Mouse (Mus musculus) stomach, embryonic 14.5 days (tissue): ENCODE measurements at regions not wholly inside any gene's neighbourhood (a gene's known extent, or its start where the extent isn't known, plus 50 kb on each side); places are given as distances from the start of the nearest gene placed in this dataset.
A peak's percentile ranks its signal among the peaks of the same experiment; 100 is the strongest.

Experiments
- ATAC-seq: fragments of 200-750 bp; cut with Nextera tagmentation; 2 replicates; pipeline ENCODE4 v1.8.0; 2017; ENCODE audit warnings: low read depth, moderate TSS enrichment; ENCODE audit not compliant: insufficient number of reproducible peaks, insufficient read depth, low FRiP score
- H3K27ac ChIP-seq: fragments of 300-500 bp; sonication (generic); 2 replicates; pipeline ENCODE4 v1.5.1; 2014; ENCODE audit warnings: mild to moderate bottlenecking, low read length, moderate library complexity, mixed read lengths
- H3K27me3 ChIP-seq: fragments of 300-500 bp; sonication (generic); 2 replicates; pipeline ENCODE4 v1.6.1; 2014; ENCODE audit warnings: low read length, control low read depth, mixed read lengths; ENCODE audit not compliant: control insufficient read depth, insufficient read depth
- H3K36me3 ChIP-seq: fragments of 300-500 bp; sonication (generic); 2 replicates; pipeline ENCODE4 v1.6.1; 2014; ENCODE audit warnings: mild to moderate bottlenecking, control low read depth, low read length, moderate library complexity, mixed read lengths; ENCODE audit not compliant: control insufficient read depth, insufficient read depth
- H3K4me1 ChIP-seq: fragments of 300-500 bp; sonication (generic); 2 replicates; pipeline ENCODE4 v1.6.1; 2014; ENCODE audit warnings: low read length, control low read depth, mixed read lengths; ENCODE audit not compliant: control insufficient read depth, insufficient read depth
- H3K4me2 ChIP-seq: fragments of 300-500 bp; sonication (generic); replicated peaks from 2 replicates; pipeline ENCODE4 v1.6.1; 2014; ENCODE audit warnings: low read depth, low read length, control low read depth
- H3K4me3 ChIP-seq: fragments of 300-500 bp; sonication (generic); 2 replicates; pipeline ENCODE4 v1.5.1; 2014; ENCODE audit warnings: low read depth, low read length, control low read depth
- H3K9ac ChIP-seq: fragments of 300-500 bp; sonication (generic); replicated peaks from 2 replicates; pipeline ENCODE4 v1.6.1; 2014; ENCODE audit warnings: low read depth, mild to moderate bottlenecking, control low read depth, low read length, moderate library complexity, mixed read lengths
- H3K9me3 ChIP-seq: fragments of 300-500 bp; sonication (generic); 2 replicates; pipeline ENCODE4 v1.6.1; 2016; ENCODE audit warnings: low read depth, low read length, control low read depth; ENCODE audit not compliant: control insufficient read depth
- WGBS: fragments of 180-500 bp; shearing (Covaris S2); extraction: QIAGEN DNeasy Blood & Tissue Kit; methylation state at CpG from one replicate; pipeline ENCODE4 v1.1.7; 2014; 5-methylcytosine and 5-hydroxymethylcytosine counted together

DNA sequence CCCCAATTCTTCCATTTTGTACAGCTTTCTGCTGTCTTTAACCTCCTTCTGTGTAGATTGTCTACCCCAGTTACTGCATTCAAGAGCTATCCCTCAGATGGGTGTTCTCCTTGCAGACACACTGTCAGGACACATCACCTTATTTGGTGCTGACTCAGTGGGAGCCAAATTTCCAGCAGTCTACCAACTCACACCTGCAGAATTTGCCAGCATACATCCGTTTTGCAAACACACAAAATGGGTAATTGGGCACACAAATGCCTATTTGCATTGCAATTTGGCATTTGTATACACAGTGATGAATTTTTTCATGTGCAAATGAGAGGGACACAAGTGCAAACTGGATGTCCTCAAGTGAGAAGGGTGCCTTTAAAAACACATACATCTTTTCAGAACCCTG lies 649.5 kb downstream of the Bcl11a start:
- H3K9ac ChIP-seq, result no peak overlapping the region
- 41% methylated on average over 1 of the region's 1 CpGs for WGBS
- H3K9me3 ChIP-seq, result no peaks in the 10 kb centered on the region
- ATAC-seq, result no peak
- no peak overlapping the region for H3K27ac ChIP-seq
- no peak overlapping the region for H3K4me3 ChIP-seq
- no peaks in the 10 kb centered on the region for H3K36me3 ChIP-seq
- H3K4me2 ChIP-seq, result no peak overlapping the region
- no peaks in the 10 kb centered on the region for H3K27me3 ChIP-seq
- no peaks in the 10 kb centered on the region for H3K4me1 ChIP-seq

DNA sequence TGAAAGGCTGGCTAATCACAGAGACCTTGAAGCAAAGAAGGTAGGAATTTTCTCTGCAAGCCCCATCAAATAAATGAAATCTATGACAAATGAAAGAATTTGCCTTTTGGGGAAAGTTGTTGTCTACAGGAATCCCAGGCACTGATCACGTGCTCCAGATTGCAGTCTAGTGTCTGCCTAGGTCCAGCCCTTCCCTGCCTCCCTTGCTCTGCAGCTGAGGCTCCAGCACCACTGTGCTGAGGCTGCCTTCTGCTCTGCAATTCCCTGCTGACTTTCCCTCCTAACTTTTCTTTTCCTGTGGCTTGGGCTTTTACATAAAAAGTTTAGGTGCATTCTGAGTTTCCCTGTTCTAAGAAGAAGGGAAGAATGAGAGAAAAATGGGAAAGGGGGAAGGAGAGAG lies 653.6 kb downstream of the Bcl11a start:
- no peak for ATAC-seq
- WGBS, result 14% methylated on average over 1 of the region's 1 CpGs

DNA sequence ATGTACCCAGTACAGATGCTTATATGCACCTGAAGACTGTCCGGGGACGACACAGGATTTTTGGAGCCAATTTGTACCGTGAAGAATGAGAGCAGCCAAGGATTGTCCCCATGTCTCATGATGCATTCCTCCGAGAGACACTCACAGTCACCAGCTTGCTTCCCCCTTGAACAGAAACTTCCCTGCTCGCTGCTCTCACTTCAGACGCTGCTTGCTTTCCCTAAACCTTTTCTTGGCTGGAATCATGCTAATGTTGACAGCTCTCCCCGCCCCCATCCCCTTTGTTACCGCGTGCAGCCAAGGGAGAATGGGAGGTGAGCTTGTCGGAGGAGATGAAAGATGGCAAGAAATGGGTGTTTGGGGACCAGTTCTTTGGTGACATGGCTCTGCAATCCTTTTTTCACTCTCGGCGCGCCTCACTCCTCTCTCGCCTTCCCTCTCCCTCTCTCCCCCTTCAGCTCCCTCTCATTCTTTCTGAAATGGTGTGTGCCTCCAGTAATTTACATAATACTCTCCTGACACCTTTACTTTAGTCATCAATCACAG lies 661.9 kb downstream of the Bcl11a start:
- H3K9ac ChIP-seq, result no peak overlapping the region
- no peaks in the 10 kb centered on the region for H3K36me3 ChIP-seq
- H3K4me2 ChIP-seq, result peak overlapping the region; percentile 24
- no peak overlapping the region for H3K27ac ChIP-seq
- no peaks in the 10 kb centered on the region for H3K9me3 ChIP-seq
- H3K4me3 ChIP-seq, result no peak overlapping the region
- no peak for ATAC-seq
- 8% methylated on average over 14 of the region's 14 CpGs for WGBS
- no peaks in the 10 kb centered on the region for H3K4me1 ChIP-seq
- no peaks in the 10 kb centered on the region for H3K27me3 ChIP-seq

More for the DNA sequence above, 653.6 kb downstream of the Bcl11a start:
- no peaks in the 10 kb centered on the region for H3K4me1 ChIP-seq
- no peaks in the 10 kb centered on the region for H3K27me3 ChIP-seq
- H3K27ac ChIP-seq, result no peak overlapping the region
- H3K4me3 ChIP-seq, result no peak overlapping the region
- H3K4me2 ChIP-seq, result no peak overlapping the region
- no peak overlapping the region for H3K9ac ChIP-seq
- H3K9me3 ChIP-seq, result no peaks in the 10 kb centered on the region
- H3K36me3 ChIP-seq, result no peaks in the 10 kb centered on the region

- Histone ChIP-seq H3K36me3 (no peaks in the 10 kb centered on the region), H3K27me3 (no peaks in the 10 kb centered on the region), H3K4me1 (no peaks in the 10 kb centered on the region), H3K9ac (no peak overlapping the region), H3K9me3 (no peaks in the 10 kb centered on the region), H3K4me3 (no peak overlapping the region), H3K27ac (no peak overlapping the region), H3K4me2 (no peak overlapping the region)
- ATAC-seq, result no peak
- WGBS, result 77% methylated on average over 2 of the region's 2 CpGs
Measured at GRCm38 (mm10) chr11:24740466-24740865, 662.6 kb downstream of the Bcl11a start.

- Histone ChIP-seq H3K4me3 (no peak overlapping the region), H3K36me3 (no peaks in the 10 kb centered on the region), H3K4me2 (no peak overlapping the region), H3K9ac (no peak overlapping the region), H3K27ac (no peak overlapping the region), H3K27me3 (no peaks in the 10 kb centered on the region), H3K9me3 (no peaks in the 10 kb centered on the region), H3K4me1 (no peaks in the 10 kb centered on the region)
- 69% methylated on average over 8 of the region's 8 CpGs for WGBS
- ATAC-seq, result no peak
Measured at GRCm38 (mm10) chr11:24742561-24742960, 664.7 kb downstream of the Bcl11a start.

GRCm38 (mm10) chr11:24743439-24743838 lies 665.6 kb downstream of the Bcl11a start:
- no peaks in the 10 kb centered on the region for H3K9me3 ChIP-seq
- WGBS, result 33% methylated on average over 1 of the region's 1 CpGs
- H3K4me2 ChIP-seq, result no peak overlapping the region
- no peak overlapping the region for H3K4me3 ChIP-seq
- H3K9ac ChIP-seq, result no peak overlapping the region
- no peaks in the 10 kb centered on the region for H3K36me3 ChIP-seq
- no peaks in the 10 kb centered on the region for H3K27me3 ChIP-seq
- ATAC-seq, result no peak
- H3K4me1 ChIP-seq, result no peaks in the 10 kb centered on the region
- H3K27ac ChIP-seq, result no peak overlapping the region

- H3K27me3 ChIP-seq, result no peaks in the 10 kb centered on the region
- ATAC-seq, result no peak
- H3K4me2 ChIP-seq, result no peak overlapping the region
- WGBS, result 63% methylated on average over 4 of the region's 4 CpGs
- no peak overlapping the region for H3K4me3 ChIP-seq
- H3K36me3 ChIP-seq, result no peaks in the 10 kb centered on the region
- no peak overlapping the region for H3K27ac ChIP-seq
- H3K9me3 ChIP-seq, result no peaks in the 10 kb centered on the region
- H3K4me1 ChIP-seq, result no peaks in the 10 kb centered on the region
- H3K9ac ChIP-seq, result no peak overlapping the region
Measured at GRCm38 (mm10) chr11:24745841-24746240, 668.0 kb downstream of the Bcl11a start.

DNA sequence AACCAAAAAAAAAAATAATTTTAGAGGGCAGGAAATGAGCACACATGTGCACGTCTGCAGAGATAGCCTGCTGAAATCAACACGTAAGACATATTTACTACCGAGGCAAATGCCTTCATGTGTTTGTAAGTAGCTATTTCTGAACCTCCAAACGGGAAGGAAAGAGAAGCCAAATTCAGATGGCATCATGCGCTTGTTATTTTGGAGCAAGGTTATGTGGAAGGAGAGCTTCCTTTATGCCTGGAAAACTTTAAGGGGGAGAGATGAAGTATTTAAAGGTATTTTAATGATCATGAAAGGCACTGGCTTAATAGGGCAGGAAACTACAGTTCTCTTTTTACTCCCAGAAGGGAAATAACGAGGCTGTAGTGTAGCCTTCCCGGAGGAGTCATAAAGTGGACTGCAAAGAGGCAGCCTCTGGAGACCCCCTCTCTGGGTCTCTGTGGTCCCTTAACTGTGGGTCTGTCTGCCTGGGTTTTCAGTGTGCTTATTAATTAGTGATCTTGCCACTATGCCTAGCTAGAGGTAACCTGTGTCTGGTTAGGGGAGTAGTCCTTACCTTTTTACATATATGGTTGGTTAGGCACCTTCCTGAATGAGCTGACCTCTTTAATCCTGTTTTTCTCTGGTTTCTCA lies 672.4 kb downstream of the Bcl11a start:
- no peak overlapping the region for H3K4me3 ChIP-seq
- no peaks in the 10 kb centered on the region for H3K36me3 ChIP-seq
- no peak overlapping the region for H3K27ac ChIP-seq
- 77% methylated on average over 7 of the region's 7 CpGs for WGBS
- H3K9ac ChIP-seq, result no peak overlapping the region
- no peaks in the 10 kb centered on the region for H3K9me3 ChIP-seq
- no peaks in the 10 kb centered on the region for H3K4me1 ChIP-seq
- H3K27me3 ChIP-seq, result no peaks in the 10 kb centered on the region
- ATAC-seq, result no peak
- H3K4me2 ChIP-seq, result no peak overlapping the region

DNA sequence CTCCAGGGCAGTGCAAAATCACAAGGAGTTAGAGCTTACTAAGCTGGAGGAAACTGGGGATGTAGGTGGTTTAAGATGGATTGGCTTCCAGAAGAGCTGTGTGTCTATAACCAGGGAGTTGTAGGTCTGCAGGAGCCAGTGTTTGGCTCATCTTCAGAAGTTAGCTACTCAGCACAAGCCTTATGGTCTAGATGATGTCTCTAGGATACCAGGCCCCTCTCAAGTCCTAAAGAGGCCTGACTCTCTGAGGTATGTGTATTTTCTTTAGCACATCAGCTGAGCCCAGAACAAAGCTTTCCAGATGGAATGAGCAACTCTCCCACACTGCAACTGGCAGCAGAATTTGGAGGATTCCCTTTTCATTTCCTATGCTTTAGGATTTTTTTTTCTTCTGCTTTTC lies 680.3 kb downstream of the Bcl11a start:
- Histone ChIP-seq H3K9me3 (no peaks in the 10 kb centered on the region), H3K4me3 (no peak overlapping the region), H3K36me3 (no peaks in the 10 kb centered on the region), H3K27ac (no peak overlapping the region), H3K9ac (no peak overlapping the region), H3K4me2 (no peak overlapping the region), H3K27me3 (no peaks in the 10 kb centered on the region), H3K4me1 (no peaks in the 10 kb centered on the region)
- ATAC-seq, result no peak
